Mouse (Mus musculus) CH12.LX (cell line): ENCODE measurements around the gene Gpr157. TPM values are rescaled to one million over a fixed set of nuclear protein-coding genes. Genes with fewer than 3 reads are reported as not detected.

Experiments
- DNase-seq: peaks from one replicate; pipeline ENCODE4 v3.0.0-alpha.2; 2013; ENCODE audit errors: extremely low read depth
- H3K27ac ChIP-seq: 2 replicates; pipeline ENCODE4 v1.5.1; 2012; ENCODE audit warnings: low read depth, mild to moderate bottlenecking, control low read depth, moderate library complexity; ENCODE audit not compliant: insufficient read depth
- H3K27me3 ChIP-seq: replicated peaks from 2 replicates; pipeline ENCODE3; 2012; ENCODE audit warnings: inconsistent platforms
- H3K36me3 ChIP-seq, 2 experiments: replicated peaks in 1 of 2; 2 replicates each; pipeline versions ENCODE3 to v1.6.1; 2012; ENCODE audit warnings: inconsistent platforms in 1 of 2, low read length in 1 of 2, mild to moderate bottlenecking in 1 of 2, mixed read lengths in 1 of 2, moderate library complexity in 1 of 2; ENCODE audit not compliant: control insufficient read depth in 1 of 2, insufficient read depth in 1 of 2
- H3K4me1 ChIP-seq, 2 experiments: 2 replicates each; pipeline ENCODE4 v1.6.1; 2012; ENCODE audit warnings: inconsistent platforms in 1 of 2, moderate library complexity in 1 of 2; ENCODE audit not compliant: insufficient read depth in 2 of 2, control insufficient read depth in 1 of 2
- H3K4me2 ChIP-seq: 2 replicates; pipeline ENCODE4 v1.6.1; 2012; ENCODE audit warnings: low read depth, mild to moderate bottlenecking, control low read depth; ENCODE audit not compliant: poor library complexity, insufficient read depth, severe bottlenecking
- H3K4me3 ChIP-seq, 3 experiments: fragments of 150-350 bp in 1 of 3; sonication (generic) in 1 of 3; replicated peaks in 1 of 3; 2 replicates each; pipeline versions ENCODE3 to v1.5.1; 2011 to 2012; ENCODE audit warnings: low read depth in 2 of 3, low read length in 2 of 3, mild to moderate bottlenecking in 2 of 3, moderate library complexity in 2 of 3, control low read depth in 1 of 3, improper control_type of control experiment in 1 of 3, inconsistent platforms in 1 of 3, mixed read lengths in 1 of 3; ENCODE audit not compliant: poor library complexity in 1 of 3
- H3K79me2 ChIP-seq: replicated peaks from 2 replicates; pipeline ENCODE4 v1.6.1; 2012; ENCODE audit warnings: mild to moderate bottlenecking, moderate library complexity; ENCODE audit not compliant: control insufficient read depth, poor library complexity, insufficient read depth, severe bottlenecking; ENCODE audit errors: extremely low read depth
- H3K9ac ChIP-seq: 2 replicates; pipeline ENCODE4 v1.6.1; 2012; ENCODE audit warnings: low read depth, mild to moderate bottlenecking, control low read depth, moderate library complexity; ENCODE audit not compliant: insufficient read depth
- H3K9me3 ChIP-seq: replicated peaks from 2 replicates; pipeline ENCODE3; 2012; ENCODE audit warnings: low read length, inconsistent platforms, mixed read lengths
- CHD2 ChIP-seq: IDR thresholded peaks from 2 replicates; pipeline ENCODE4 v1.6.1; 2011; ENCODE audit warnings: low read length, improper control_type of control experiment
- CTCF ChIP-seq, 2 experiments: IDR thresholded peaks in 1 of 2; conservative IDR thresholded peaks in 1 of 2; 2 replicates each; pipeline ENCODE4 v1.5.1; 2011 to 2012; ENCODE audit warnings: low read depth in 2 of 2, low read length in 2 of 2, improper control_type of control experiment in 1 of 2, inconsistent platforms in 1 of 2, mild to moderate bottlenecking in 1 of 2, moderate library complexity in 1 of 2
- ETS1 ChIP-seq: conservative IDR thresholded peaks from 2 replicates; pipeline ENCODE4 v1.6.1; 2012; ENCODE audit warnings: low read depth, mild to moderate bottlenecking, inconsistent platforms, low read length, improper control_type of control experiment, moderate library complexity
- GABPA ChIP-seq: IDR thresholded peaks from 2 replicates; pipeline ENCODE4 v1.6.1; 2012; ENCODE audit warnings: low read depth, low read length, improper control_type of control experiment, inconsistent platforms; ENCODE audit not compliant: insufficient replicate concordance
- HCFC1 ChIP-seq: IDR thresholded peaks from 2 replicates; pipeline ENCODE4 v1.6.1; 2012; ENCODE audit warnings: low read depth, mild to moderate bottlenecking, inconsistent platforms, low read length, improper control_type of control experiment
- IRF4 ChIP-seq: IDR thresholded peaks from 2 replicates; pipeline ENCODE4 v1.6.1; 2014; ENCODE audit warnings: low read depth, mild to moderate bottlenecking, inconsistent platforms, low read length, improper control_type of control experiment
- JUND ChIP-seq: conservative IDR thresholded peaks from 2 replicates; pipeline ENCODE4 v1.6.1; 2011; ENCODE audit warnings: low read depth, low read length, improper control_type of control experiment
- MAFK ChIP-seq: IDR thresholded peaks from 2 replicates; pipeline ENCODE4 v1.6.1; 2011; ENCODE audit warnings: low read length, improper control_type of control experiment; ENCODE audit not compliant: insufficient replicate concordance
- MAX ChIP-seq: IDR thresholded peaks from 2 replicates; pipeline ENCODE4 v1.6.1; 2011; ENCODE audit warnings: low read length, improper control_type of control experiment
- MAZ ChIP-seq: IDR thresholded peaks from 2 replicates; pipeline ENCODE4 v1.6.1; 2012; ENCODE audit warnings: low read depth, mild to moderate bottlenecking, inconsistent platforms, low read length, improper control_type of control experiment, moderate library complexity
- MXI1 ChIP-seq: IDR thresholded peaks from 2 replicates; pipeline ENCODE4 v1.6.1; 2011; ENCODE audit warnings: mild to moderate bottlenecking, low read depth, low read length, improper control_type of control experiment
- MYC ChIP-seq: IDR thresholded peaks from 2 replicates; pipeline ENCODE4 v1.6.1; 2011; ENCODE audit warnings: low read depth, mild to moderate bottlenecking, improper control_type of control experiment, low read length
- RAD21 ChIP-seq: IDR thresholded peaks from 2 replicates; pipeline ENCODE4 v1.6.1; 2011; ENCODE audit warnings: low read depth, mild to moderate bottlenecking, low read length, improper control_type of control experiment, moderate library complexity
- RCOR1 ChIP-seq: conservative IDR thresholded peaks from 2 replicates; pipeline ENCODE4 v1.6.1; 2012; ENCODE audit warnings: low read depth, mild to moderate bottlenecking, inconsistent platforms, low read length, improper control_type of control experiment
- SIN3A ChIP-seq: IDR thresholded peaks from 2 replicates; pipeline ENCODE4 v1.6.1; 2012; ENCODE audit warnings: low read length, improper control_type of control experiment, inconsistent platforms
- SMC3 ChIP-seq: IDR thresholded peaks from 2 replicates; pipeline ENCODE4 v1.6.1; 2011; ENCODE audit warnings: low read depth, low read length, improper control_type of control experiment
- TCF12 ChIP-seq: IDR thresholded peaks from 2 replicates; pipeline ENCODE4 v1.6.1; 2014; ENCODE audit warnings: low read depth, mild to moderate bottlenecking, inconsistent platforms, low read length, improper control_type of control experiment
- USF1 ChIP-seq: IDR thresholded peaks from 2 replicates; pipeline ENCODE4 v1.6.1; 2014; ENCODE audit warnings: low read depth, mild to moderate bottlenecking, inconsistent platforms, low read length, improper control_type of control experiment
- USF2 ChIP-seq: conservative IDR thresholded peaks from 2 replicates; pipeline ENCODE4 v1.6.1; 2011; ENCODE audit warnings: low read depth, low read length, improper control_type of control experiment
- ZKSCAN1 ChIP-seq: IDR thresholded peaks from 2 replicates; pipeline ENCODE4 v1.6.1; 2012; ENCODE audit warnings: low read depth, inconsistent platforms, low read length, improper control_type of control experiment, borderline replicate concordance
- dilution Hi-C: fragments of 300-500 bp; cut with MboI; formaldehyde crosslinking; loops from 2 replicates; pipeline ENCODE4 v1.14.3; 2020; ENCODE audit warnings: low sequenced_read_pairs; ENCODE audit not compliant: extremely low pct_unique_long_range_greater_than_20kb, extremely low pct_ligation_motif_present
- in situ Hi-C: fragments of 300-500 bp; cut with MboI; formaldehyde crosslinking; loops from 3 replicates; pipeline ENCODE4 v1.14.3; 2019; ENCODE audit warnings: low sequenced_read_pairs, low pct_ligation_motif_present, low pct_unique_long_range_greater_than_20kb, mixed read lengths
- polyA plus RNA-seq: library from polyadenylated mRNA; unstranded; fragments of >175 nt; gene quantifications from 2 replicates; pipeline ENCODE4 v1.2.1, GENCODE M21; 2012; ENCODE audit warnings: low read depth; ENCODE audit not compliant: insufficient read length
- total RNA-seq, 2 experiments: library from RNA; depleted of rRNA; stranded (reverse); fragments of 300-350 nt in 1 of 2; fragments of >200 nt in 1 of 2; gene quantifications; 2 replicates each; pipeline ENCODE4 v1.2.3; 2012 to 2014

Gpr157 gene
- total and polyA plus RNA-seq, 3 experiments = 2.6 to 3.5 (median 2.8) TPM

- no peaks in the 10 kb centered on the region for H3K4me1 ChIP-seq
- no peak overlapping the region for H3K9ac ChIP-seq
- in situ Hi-C loops = no loop called here
- no peaks in the 10 kb centered on the region for H3K27me3 ChIP-seq
- no peak overlapping the region for H3K4me2 ChIP-seq
- dilution Hi-C loops = no loop called here
- no peak for DNase-seq
- H3K27ac ChIP-seq = no peak overlapping the region
- no peaks in the 10 kb centered on the region for H3K9me3 ChIP-seq
- peaks cover 3 to 37% of the 10 kb centered on the region in 2 experiments for H3K36me3 ChIP-seq
- no peak for TF ChIP-seq USF1
- no peak for TF ChIP-seq GABPA
- TF ChIP-seq CHD2 = no peak
- no peak for TF ChIP-seq CTCF (conservative IDR thresholded peaks at IDR 0.05 in 1 of 2, IDR thresholded peaks at IDR 0.05 in 1 of 2; ENCODE audit: low read depth in 2 of 2, low read length in 2 of 2)
- no peak for TF ChIP-seq MAFK
- no peak for TF ChIP-seq IRF4
- no peak for TF ChIP-seq RCOR1
- TF ChIP-seq SIN3A = no peak
- no peak for TF ChIP-seq ZKSCAN1
- TF ChIP-seq ETS1 = no peak
- no peaks in the 10 kb centered on the region for H3K79me2 ChIP-seq
- no peak overlapping the region for H3K4me3 ChIP-seq
These were observed 18.5 kb downstream of the Gpr157 start for GRCm38 (mm10) chr4:150105671-150106070.

- H3K9me3 ChIP-seq = no peaks in the 10 kb centered on the region
- no peak overlapping the region for H3K4me3 ChIP-seq
- peaks cover under 1 to 27% of the 10 kb centered on the region in 2 experiments for H3K36me3 ChIP-seq
- no peak overlapping the region for H3K27ac ChIP-seq
- no peaks in the 10 kb centered on the region for H3K27me3 ChIP-seq
- in situ Hi-C loops = no loop called here
- dilution Hi-C loops = no loop called here
- no peaks in the 10 kb centered on the region for H3K4me1 ChIP-seq
- no peak for DNase-seq
- no peak overlapping the region for H3K9ac ChIP-seq
- H3K79me2 ChIP-seq = no peaks in the 10 kb centered on the region
- TF ChIP-seq IRF4 (no peak), MXI1 (no peak), MAX (no peak), RAD21 (no peak), TCF12 (no peak), GABPA (no peak), MAZ (no peak), USF2 (no peak), SMC3 (no peak), JUND (no peak), HCFC1 (no peak), MYC (no peak)
- TF ChIP-seq, all 38 proteins: peak for 0
- H3K4me2 ChIP-seq = no peak overlapping the region
These were observed 19.5 kb downstream of the Gpr157 start for GRCm38 (mm10) chr4:150106637-150107036.
